Mouse (Mus musculus) myocyte (in vitro differentiated cells): ENCODE data around the gene Bmp2k.

Source experiments
- E2F4 ChIP-seq: IDR thresholded peaks from one replicate; pipeline ENCODE4 v1.6.1; 2011; ENCODE audit warnings: mild to moderate bottlenecking, control low read depth, moderate library complexity; ENCODE audit not compliant: insufficient read depth
- POLR2A ChIP-seq: IDR thresholded peaks from one replicate; pipeline ENCODE4 v1.6.1; 2011; ENCODE audit warnings: low read depth, mild to moderate bottlenecking, control low read depth, moderate library complexity; ENCODE audit not compliant: insufficient read length
- POLR2AphosphoS2 ChIP-seq: IDR thresholded peaks from one replicate; pipeline ENCODE4 v1.6.1; 2011; ENCODE audit warnings: low read depth, control low read depth; ENCODE audit not compliant: insufficient read length
- USF1 ChIP-seq: IDR thresholded peaks from one replicate; pipeline ENCODE4 v1.6.1; 2011; ENCODE audit warnings: low read depth, mild to moderate bottlenecking, control low read depth, moderate library complexity

DNA sequence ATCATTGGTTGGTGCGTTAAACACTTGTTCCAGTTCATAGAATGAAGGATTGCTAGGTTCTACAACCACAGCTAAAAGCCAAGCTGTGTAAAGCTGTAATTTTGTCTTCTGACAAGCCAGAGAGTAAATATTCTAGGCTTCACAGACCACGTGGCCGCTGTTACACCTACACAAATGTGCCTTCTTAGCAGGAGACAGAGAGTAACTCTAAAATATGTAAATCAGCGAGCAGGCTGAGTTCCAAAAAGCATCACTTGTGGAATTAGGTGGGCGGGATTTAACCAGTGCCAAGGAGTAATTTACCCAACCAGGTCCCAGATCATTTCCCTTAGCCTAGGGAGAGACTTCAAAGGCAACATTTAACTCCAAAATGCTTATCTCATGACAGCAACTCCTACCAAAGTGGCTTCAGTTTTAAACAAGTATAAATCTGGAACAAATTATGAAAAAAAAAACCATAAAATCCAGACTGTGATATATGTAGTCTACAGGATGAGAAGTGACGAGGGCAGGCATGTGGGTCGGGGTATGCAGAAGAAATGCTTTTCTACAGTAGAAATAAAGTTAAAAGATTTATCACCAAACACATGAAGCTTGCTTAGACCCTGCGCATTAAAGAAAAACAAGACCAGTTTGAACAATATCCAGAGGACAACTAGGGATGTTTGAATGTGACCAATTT is 35.1 kb upstream of the Bmp2k start:
- TF ChIP-seq POLR2AphosphoS2 (no peak), E2F4 (no peak), POLR2A (no peak), USF1 (no peak)
